Mouse (Mus musculus) CH12.LX (cell line): ENCODE measurements around the gene Grpel1. TPM values are rescaled to one million over a fixed set of nuclear protein-coding genes. Genes with fewer than 3 reads are reported as not detected.

ENCODE experiments used
- DNase-seq: peaks from one replicate; pipeline ENCODE4 v3.0.0-alpha.2; 2013; ENCODE audit errors: extremely low read depth
- H3K27ac ChIP-seq: 2 replicates; pipeline ENCODE4 v1.5.1; 2012; ENCODE audit warnings: low read depth, mild to moderate bottlenecking, control low read depth, moderate library complexity; ENCODE audit not compliant: insufficient read depth
- H3K27me3 ChIP-seq: replicated peaks from 2 replicates; pipeline ENCODE3; 2012; ENCODE audit warnings: inconsistent platforms
- H3K36me3 ChIP-seq, 2 experiments: replicated peaks in 1 of 2; 2 replicates each; pipeline versions ENCODE3 to v1.6.1; 2012; ENCODE audit warnings: inconsistent platforms in 1 of 2, low read length in 1 of 2, mild to moderate bottlenecking in 1 of 2, mixed read lengths in 1 of 2, moderate library complexity in 1 of 2; ENCODE audit not compliant: control insufficient read depth in 1 of 2, insufficient read depth in 1 of 2
- H3K4me1 ChIP-seq, 2 experiments: 2 replicates each; pipeline ENCODE4 v1.6.1; 2012; ENCODE audit warnings: inconsistent platforms in 1 of 2, moderate library complexity in 1 of 2; ENCODE audit not compliant: insufficient read depth in 2 of 2, control insufficient read depth in 1 of 2
- H3K4me2 ChIP-seq: 2 replicates; pipeline ENCODE4 v1.6.1; 2012; ENCODE audit warnings: low read depth, mild to moderate bottlenecking, control low read depth; ENCODE audit not compliant: poor library complexity, insufficient read depth, severe bottlenecking
- H3K4me3 ChIP-seq, 3 experiments: fragments of 150-350 bp in 1 of 3; sonication (generic) in 1 of 3; replicated peaks in 1 of 3; 2 replicates each; pipeline versions ENCODE3 to v1.5.1; 2011 to 2012; ENCODE audit warnings: low read depth in 2 of 3, low read length in 2 of 3, mild to moderate bottlenecking in 2 of 3, moderate library complexity in 2 of 3, control low read depth in 1 of 3, improper control_type of control experiment in 1 of 3, inconsistent platforms in 1 of 3, mixed read lengths in 1 of 3; ENCODE audit not compliant: poor library complexity in 1 of 3
- H3K79me2 ChIP-seq: replicated peaks from 2 replicates; pipeline ENCODE4 v1.6.1; 2012; ENCODE audit warnings: mild to moderate bottlenecking, moderate library complexity; ENCODE audit not compliant: control insufficient read depth, poor library complexity, insufficient read depth, severe bottlenecking; ENCODE audit errors: extremely low read depth
- H3K9ac ChIP-seq: 2 replicates; pipeline ENCODE4 v1.6.1; 2012; ENCODE audit warnings: low read depth, mild to moderate bottlenecking, control low read depth, moderate library complexity; ENCODE audit not compliant: insufficient read depth
- H3K9me3 ChIP-seq: replicated peaks from 2 replicates; pipeline ENCODE3; 2012; ENCODE audit warnings: low read length, inconsistent platforms, mixed read lengths
- BHLHE40 ChIP-seq: IDR thresholded peaks from 2 replicates; pipeline ENCODE4 v1.6.1; 2011; ENCODE audit warnings: mild to moderate bottlenecking, low read depth, low read length, improper control_type of control experiment
- CHD2 ChIP-seq: IDR thresholded peaks from 2 replicates; pipeline ENCODE4 v1.6.1; 2011; ENCODE audit warnings: low read length, improper control_type of control experiment
- CTCF ChIP-seq, 2 experiments: IDR thresholded peaks in 1 of 2; conservative IDR thresholded peaks in 1 of 2; 2 replicates each; pipeline ENCODE4 v1.5.1; 2011 to 2012; ENCODE audit warnings: low read depth in 2 of 2, low read length in 2 of 2, improper control_type of control experiment in 1 of 2, inconsistent platforms in 1 of 2, mild to moderate bottlenecking in 1 of 2, moderate library complexity in 1 of 2
- E2F4 ChIP-seq: IDR thresholded peaks from 2 replicates; pipeline ENCODE4 v1.6.1; 2011; ENCODE audit warnings: low read depth, low read length, improper control_type of control experiment; ENCODE audit not compliant: insufficient replicate concordance
- ELF1 ChIP-seq: IDR thresholded peaks from 2 replicates; pipeline ENCODE4 v1.6.1; 2014; ENCODE audit warnings: low read depth, mild to moderate bottlenecking, inconsistent platforms, low read length, improper control_type of control experiment
- EP300 ChIP-seq: IDR thresholded peaks from 2 replicates; pipeline ENCODE4 v1.6.1; 2011; ENCODE audit warnings: low read length, improper control_type of control experiment
- HCFC1 ChIP-seq: IDR thresholded peaks from 2 replicates; pipeline ENCODE4 v1.6.1; 2012; ENCODE audit warnings: low read depth, mild to moderate bottlenecking, inconsistent platforms, low read length, improper control_type of control experiment
- JUN ChIP-seq: IDR thresholded peaks from 2 replicates; pipeline ENCODE4 v1.6.1; 2011; ENCODE audit warnings: low read depth, mild to moderate bottlenecking, low read length, improper control_type of control experiment, moderate library complexity; ENCODE audit not compliant: insufficient read depth
- JUND ChIP-seq: conservative IDR thresholded peaks from 2 replicates; pipeline ENCODE4 v1.6.1; 2011; ENCODE audit warnings: low read depth, low read length, improper control_type of control experiment
- KAT2A ChIP-seq: IDR thresholded peaks from 2 replicates; pipeline ENCODE4 v1.6.1; 2012; ENCODE audit warnings: low read length, improper control_type of control experiment, inconsistent platforms; ENCODE audit not compliant: insufficient replicate concordance
- MAZ ChIP-seq: IDR thresholded peaks from 2 replicates; pipeline ENCODE4 v1.6.1; 2012; ENCODE audit warnings: low read depth, mild to moderate bottlenecking, inconsistent platforms, low read length, improper control_type of control experiment, moderate library complexity
- MEF2A ChIP-seq: IDR thresholded peaks from 2 replicates; pipeline ENCODE4 v1.6.1; 2014; ENCODE audit warnings: low read depth, mild to moderate bottlenecking, inconsistent platforms, low read length, improper control_type of control experiment, borderline replicate concordance
- MXI1 ChIP-seq: IDR thresholded peaks from 2 replicates; pipeline ENCODE4 v1.6.1; 2011; ENCODE audit warnings: mild to moderate bottlenecking, low read depth, low read length, improper control_type of control experiment
- MYC ChIP-seq: IDR thresholded peaks from 2 replicates; pipeline ENCODE4 v1.6.1; 2011; ENCODE audit warnings: low read depth, mild to moderate bottlenecking, improper control_type of control experiment, low read length
- NRF1 ChIP-seq: IDR thresholded peaks from 2 replicates; pipeline ENCODE4 v1.6.1; 2014; ENCODE audit warnings: low read depth, mild to moderate bottlenecking, inconsistent platforms, low read length, improper control_type of control experiment, moderate library complexity
- RAD21 ChIP-seq: IDR thresholded peaks from 2 replicates; pipeline ENCODE4 v1.6.1; 2011; ENCODE audit warnings: low read depth, mild to moderate bottlenecking, low read length, improper control_type of control experiment, moderate library complexity
- SIN3A ChIP-seq: IDR thresholded peaks from 2 replicates; pipeline ENCODE4 v1.6.1; 2012; ENCODE audit warnings: low read length, improper control_type of control experiment, inconsistent platforms
- SMC3 ChIP-seq: IDR thresholded peaks from 2 replicates; pipeline ENCODE4 v1.6.1; 2011; ENCODE audit warnings: low read depth, low read length, improper control_type of control experiment
- TBP ChIP-seq: conservative IDR thresholded peaks from 2 replicates; pipeline ENCODE4 v1.6.1; 2011; ENCODE audit warnings: low read depth, low read length, improper control_type of control experiment
- TCF12 ChIP-seq: IDR thresholded peaks from 2 replicates; pipeline ENCODE4 v1.6.1; 2014; ENCODE audit warnings: low read depth, mild to moderate bottlenecking, inconsistent platforms, low read length, improper control_type of control experiment
- USF2 ChIP-seq: conservative IDR thresholded peaks from 2 replicates; pipeline ENCODE4 v1.6.1; 2011; ENCODE audit warnings: low read depth, low read length, improper control_type of control experiment
- dilution Hi-C: fragments of 300-500 bp; cut with MboI; formaldehyde crosslinking; loops from 2 replicates; pipeline ENCODE4 v1.14.3; 2020; ENCODE audit warnings: low sequenced_read_pairs; ENCODE audit not compliant: extremely low pct_unique_long_range_greater_than_20kb, extremely low pct_ligation_motif_present
- in situ Hi-C: fragments of 300-500 bp; cut with MboI; formaldehyde crosslinking; loops from 3 replicates; pipeline ENCODE4 v1.14.3; 2019; ENCODE audit warnings: low sequenced_read_pairs, low pct_ligation_motif_present, low pct_unique_long_range_greater_than_20kb, mixed read lengths
- polyA plus RNA-seq: library from polyadenylated mRNA; unstranded; fragments of >175 nt; gene quantifications from 2 replicates; pipeline ENCODE4 v1.2.1, GENCODE M21; 2012; ENCODE audit warnings: low read depth; ENCODE audit not compliant: insufficient read length
- total RNA-seq, 2 experiments: library from RNA; depleted of rRNA; stranded (reverse); fragments of 300-350 nt in 1 of 2; fragments of >200 nt in 1 of 2; gene quantifications; 2 replicates each; pipeline ENCODE4 v1.2.3; 2012 to 2014

Gene Grpel1
- total and polyA plus RNA-seq, 3 experiments = 37.4 to 59.7 (median 41.2) TPM

- peak; percentile 97 for DNase-seq
- in situ Hi-C loops = loop anchor here (5.0 kb wide), 2 partner anchors 98 to 258 kb away; no protein-coding TSS in a partner anchor
- Histone ChIP-seq H3K36me3 (peaks cover 0 to 29% of the 10 kb centered on the region in 2 experiments), H3K27me3 (no peaks in the 10 kb centered on the region), H3K4me1 (peaks cover 19 to 53% of the 10 kb centered on the region in 2 experiments), H3K27ac (no peak within 1 kb of the TSS; the same call in 1 of the 2 replicates), H3K4me3 (peak within 1 kb of the TSS; percentile 89 to 93 (median 90)), H3K4me2 (peak within 1 kb of the TSS; percentile 93), H3K79me2 (peaks cover 12% of the 10 kb centered on the region), H3K9ac (peak within 1 kb of the TSS; percentile 87), H3K9me3 (no peaks in the 10 kb centered on the region)
- dilution Hi-C loops = no loop called here
- TF ChIP-seq MEF2A (peak; percentile 37; the same call in 1 of the 2 replicates), MXI1 (peak; percentile 90), MYC (peak; percentile 37; the same call in 1 of the 2 replicates), TCF12 (no peak; the same call in 1 of the 2 replicates), RAD21 (no peak; the same call in 1 of the 2 replicates), KAT2A (0 out of 2 replicates have a peak, but pooled peaks have one; percentile 31), HCFC1 (peak; percentile 58; the same call in 1 of the 2 replicates), CTCF (conservative IDR thresholded peaks at IDR 0.05 in 1 of 2, IDR thresholded peaks at IDR 0.05 in 1 of 2; ENCODE audit: low read depth in 2 of 2, low read length in 2 of 2) (peak in 1 of 2 experiments; percentile 68; a peak in 2 of 4 replicates), TBP (no peak), USF2 (no peak), EP300 (no peak), BHLHE40 (no peak), E2F4 (no peak), ELF1 (peak; percentile 96), SIN3A (peak; percentile 96), MAZ (no peak), CHD2 (peak; percentile 44; the same call in 1 of the 2 replicates), SMC3 (peak; percentile 30), JUN (no peak), NRF1 (peak; percentile 95), JUND (no peak)
These were observed 19.6 kb downstream of the Grpel1 start, which contains the start of the genes Tada2b and Ccdc96 for GRCm38 (mm10) chr5:36484171-36484990. Gene Tada2b, minus strand, starts transcription at chr5:36484285. Gene Ccdc96, plus strand, starts transcription at chr5:36484588.
